Mouse (Mus musculus) liver, adult 2 months (tissue): ENCODE data around the gene Masp2. TPM values are rescaled to one million over a fixed set of nuclear protein-coding genes. Genes with fewer than 3 reads are reported as not detected.

Experiments
- DNase-seq: peaks from one replicate; pipeline ENCODE4 v3.0.0-alpha.2; 2011; ENCODE audit warnings: low read depth, low spot score; ENCODE audit errors: extremely low read depth
- H3K27ac ChIP-seq: fragments of 200-500 bp; replicated peaks from 2 replicates; pipeline ENCODE4 v1.5.1; 2012; ENCODE audit warnings: low read depth, mild to moderate bottlenecking, control low read depth, inconsistent platforms, low read length; ENCODE audit not compliant: insufficient read depth
- H3K27me3 ChIP-seq: fragments of 200-500 bp; 2 replicates; pipeline ENCODE4 v1.6.1; 2012; ENCODE audit warnings: mild to moderate bottlenecking, moderate library complexity, low read length, inconsistent platforms; ENCODE audit not compliant: control insufficient read depth, insufficient read depth
- H3K36me3 ChIP-seq: fragments of 200-500 bp; 2 replicates; pipeline ENCODE4 v1.6.1; 2012; ENCODE audit warnings: low read length, inconsistent platforms; ENCODE audit not compliant: control insufficient read depth, insufficient read depth
- H3K4me1 ChIP-seq: fragments of 200-500 bp; 2 replicates; pipeline ENCODE4 v1.6.1; 2011; ENCODE audit warnings: low read length; ENCODE audit not compliant: control insufficient read depth, insufficient read depth
- H3K4me3 ChIP-seq: fragments of 200-500 bp; 2 replicates; pipeline ENCODE4 v1.5.1; 2011; ENCODE audit warnings: low read depth, mild to moderate bottlenecking, control low read depth, low read length, moderate library complexity; ENCODE audit not compliant: insufficient read depth
- H3K79me2 ChIP-seq: fragments of 200-500 bp; 2 replicates; pipeline ENCODE4 v1.6.1; 2012; ENCODE audit warnings: inconsistent platforms, mild to moderate bottlenecking, low read length, moderate library complexity; ENCODE audit not compliant: control insufficient read depth, insufficient read depth
- H3K9ac ChIP-seq: fragments of 200-500 bp; 2 replicates; pipeline ENCODE4 v1.6.1; 2012; ENCODE audit warnings: low read depth, mild to moderate bottlenecking, control low read depth, inconsistent platforms, low read length
- CTCF ChIP-seq: fragments of 200-500 bp; IDR thresholded peaks from 2 replicates; pipeline ENCODE4 v1.5.1; 2011; ENCODE audit warnings: low read depth, low read length, control low read depth
- POLR2A ChIP-seq: fragments of 200-500 bp; IDR thresholded peaks from 2 replicates; pipeline ENCODE4 v1.6.1; 2011; ENCODE audit warnings: low read length, control low read depth; ENCODE audit not compliant: insufficient read depth; ENCODE audit errors: extremely low read depth
- WGBS: fragments of 180-500 bp; shearing (Covaris S2); methylation state at CpG from one replicate; pipeline ENCODE4 v1.1.7; 2018; 5-methylcytosine and 5-hydroxymethylcytosine counted together
- polyA plus RNA-seq: library from polyadenylated mRNA; depleted of rRNA; stranded (reverse); fragments of >200 nt; gene quantifications from 2 replicates; pipeline ENCODE4 v1.2.3, GENCODE M21; 2012
- total RNA-seq: library from RNA; depleted of rRNA; stranded (reverse); fragments of >200 nt; gene quantifications from 2 replicates; pipeline ENCODE4 v1.2.3, GENCODE M21; 2014

Masp2 gene
- total and polyA plus RNA-seq, 2 experiments = 191 to 829 TPM

- Histone ChIP-seq H3K79me2 (no peaks in the 10 kb centered on the region), H3K9ac (0 out of 2 replicates have a peak within 1 kb of the TSS, but pooled peaks have one; percentile 13), H3K4me1 (no peaks in the 10 kb centered on the region), H3K27me3 (no peaks in the 10 kb centered on the region), H3K27ac (no peak within 1 kb of the TSS), H3K4me3 (peak within 1 kb of the TSS; percentile 21), H3K36me3 (no peaks in the 10 kb centered on the region)
- no peak for TF ChIP-seq CTCF
- TF ChIP-seq POLR2A = no peak
- 61% methylated on average over 15 of the region's 15 CpGs for WGBS
- no peak for DNase-seq
These were observed 41.2 kb downstream of the Masp2 start, which contains the start of gene Gm572 for GRCm38 (mm10) chr4:148643291-148644156. Gene Gm572 (plus strand): TSS chr4:148643317.

- Histone ChIP-seq H3K9ac (0 out of 2 replicates have a peak overlapping the region, but pooled peaks have one; percentile 13), H3K4me1 (no peaks in the 10 kb centered on the region), H3K27me3 (no peaks in the 10 kb centered on the region), H3K4me3 (peak overlapping the region; percentile 21), H3K79me2 (no peaks in the 10 kb centered on the region), H3K27ac (no peak overlapping the region), H3K36me3 (no peaks in the 10 kb centered on the region)
- peak; percentile 63 for DNase-seq
- no peak for TF ChIP-seq POLR2A
- peak; percentile 91 for TF ChIP-seq CTCF
- 1% methylated on average over 9 of the region's 9 CpGs for WGBS
These were observed 41.8 kb downstream of the Masp2 start for GRCm38 (mm10) chr4:148644157-148644511.

GRCm38 (mm10) chr4:148644926-148645325 lies 42.6 kb downstream of the Masp2 start:
- no peak overlapping the region for H3K27ac ChIP-seq
- no peak overlapping the region for H3K9ac ChIP-seq
- TF ChIP-seq POLR2A = no peak
- TF ChIP-seq CTCF = no peak
- no peaks in the 10 kb centered on the region for H3K27me3 ChIP-seq
- no peaks in the 10 kb centered on the region for H3K4me1 ChIP-seq
- 40% methylated on average over 6 of the region's 6 CpGs for WGBS
- peak; percentile 71 for DNase-seq
- H3K79me2 ChIP-seq = no peaks in the 10 kb centered on the region
- H3K4me3 ChIP-seq = no peak overlapping the region
- no peaks in the 10 kb centered on the region for H3K36me3 ChIP-seq

DNA sequence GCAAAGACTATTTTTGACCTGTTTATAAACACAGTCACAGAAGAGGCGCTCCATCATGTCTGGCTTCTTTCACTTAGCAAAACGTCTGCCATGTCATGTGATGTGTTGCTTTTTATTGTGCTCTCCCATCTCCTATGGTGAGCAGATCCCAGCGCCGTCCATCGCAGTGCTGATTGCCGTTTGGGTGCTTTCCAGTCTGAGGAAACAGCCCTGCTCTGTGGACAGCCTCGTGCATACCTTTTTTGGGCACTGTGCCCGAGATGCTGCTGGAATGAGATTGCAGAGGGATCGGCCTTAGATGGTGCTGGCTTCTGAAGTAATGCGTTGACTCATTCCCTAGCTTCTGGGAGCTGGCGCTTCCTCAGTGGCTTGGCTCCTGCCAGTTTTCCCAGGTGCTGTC lies 44.3 kb downstream of the Masp2 start:
- no peaks in the 10 kb centered on the region for H3K27me3 ChIP-seq
- H3K27ac ChIP-seq = no peak overlapping the region
- H3K4me3 ChIP-seq = no peak overlapping the region
- no peaks in the 10 kb centered on the region for H3K36me3 ChIP-seq
- H3K79me2 ChIP-seq = no peaks in the 10 kb centered on the region
- no peak for TF ChIP-seq CTCF
- no peak for TF ChIP-seq POLR2A
- H3K9ac ChIP-seq = no peak overlapping the region
- 46% methylated on average over 11 of the region's 11 CpGs for WGBS
- no peaks in the 10 kb centered on the region for H3K4me1 ChIP-seq
- no peak for DNase-seq

DNA sequence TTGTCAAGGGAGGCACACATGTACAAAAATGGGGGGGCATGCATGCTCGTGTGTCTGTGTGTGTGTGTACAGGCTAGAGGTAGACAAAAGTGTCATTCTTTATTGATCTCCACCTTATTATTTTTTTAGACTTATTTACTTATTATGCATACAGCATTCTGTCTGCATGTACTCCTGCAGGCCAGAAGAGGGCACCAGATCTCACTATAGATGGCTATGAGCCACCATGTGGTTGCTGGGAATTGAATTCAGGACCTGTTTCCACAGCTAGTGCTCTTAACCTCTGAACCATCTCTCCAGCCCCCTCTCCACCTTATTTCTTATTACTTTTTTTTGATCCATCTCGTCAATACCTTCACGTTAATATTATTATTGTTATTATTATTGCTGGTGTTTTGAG lies 47.0 kb downstream of the Masp2 start:
- TF ChIP-seq POLR2A = no peak
- no peak for TF ChIP-seq CTCF
- H3K9ac ChIP-seq = no peak overlapping the region
- 84% methylated on average over 3 of the region's 3 CpGs for WGBS
- H3K79me2 ChIP-seq = no peaks in the 10 kb centered on the region
- no peaks in the 10 kb centered on the region for H3K36me3 ChIP-seq
- no peak overlapping the region for H3K27ac ChIP-seq
- DNase-seq = no peak
- no peaks in the 10 kb centered on the region for H3K27me3 ChIP-seq
- H3K4me1 ChIP-seq = no peaks in the 10 kb centered on the region
- no peak overlapping the region for H3K4me3 ChIP-seq

GRCm38 (mm10) chr4:148651045-148651444 lies 48.7 kb downstream of the Masp2 start:
- no peak for TF ChIP-seq CTCF
- TF ChIP-seq POLR2A = no peak
- WGBS = 60% methylated on average over 9 of the region's 9 CpGs
- DNase-seq = peak; percentile 62
- Histone ChIP-seq H3K36me3 (no peaks in the 10 kb centered on the region), H3K27ac (no peak overlapping the region), H3K4me3 (no peak overlapping the region), H3K27me3 (no peaks in the 10 kb centered on the region), H3K79me2 (no peaks in the 10 kb centered on the region), H3K9ac (no peak overlapping the region), H3K4me1 (no peaks in the 10 kb centered on the region)
